Mouse (Mus musculus): ENCODE results near the gene Slc2a4.
A peak's percentile ranks its signal among the peaks of the same experiment; 100 is the strongest.
"Not testable (repeated sequence)": the region's sequence is repeated elsewhere in the genome, so short reads cannot be mapped to it uniquely, and the experiment has no call there.

Gene Slc2a4

GRCm38 (mm10) chr11:69938401-69938979 lies 9.5 kb downstream of the Slc2a4 start:
- DNase-seq, result no peak

- no peak for DNase-seq
Measured at GRCm38 (mm10) chr11:69937834-69938233, 10.2 kb downstream of the Slc2a4 start.

GRCm38 (mm10) chr11:69937385-69937784 lies 10.6 kb downstream of the Slc2a4 start:
- DNase-seq, result no peak

- DNase-seq, result no peak
Measured at GRCm38 (mm10) chr11:69936714-69937347, 11.2 kb downstream of the Slc2a4 start.

- no peak for DNase-seq
Measured at GRCm38 (mm10) chr11:69936156-69936555, 11.8 kb downstream of the Slc2a4 start.

- DNase-seq, result peak; percentile 92
Measured at GRCm38 (mm10) chr11:69935137-69935879, 12.7 kb downstream of the Slc2a4 start, which contains the start of gene Ybx2. Gene Ybx2, plus strand, starts transcription at chr11:69935796.

- DNase-seq, result peak; percentile 9
Measured at GRCm38 (mm10) chr11:69934681-69935080, 13.3 kb downstream of the Slc2a4 start.

GRCm38 (mm10) chr11:69934169-69934568 lies 13.8 kb downstream of the Slc2a4 start:
- DNase-seq, result peak; percentile 96

GRCm38 (mm10) chr11:69933066-69933465 lies 14.9 kb downstream of the Slc2a4 start:
- DNase-seq, result no peak

GRCm38 (mm10) chr11:69932254-69932653 lies 15.7 kb downstream of the Slc2a4 start:
- no peak for DNase-seq

- DNase-seq, result no peak
Measured at GRCm38 (mm10) chr11:69931769-69932168, 16.2 kb downstream of the Slc2a4 start.

- no peak for DNase-seq
Measured at GRCm38 (mm10) chr11:69930967-69931537, 16.9 kb downstream of the Slc2a4 start.

- not testable (repeated sequence) for DNase-seq
Measured at GRCm38 (mm10) chr11:69930176-69930575, 17.8 kb downstream of the Slc2a4 start.

- no peak for DNase-seq
Measured at GRCm38 (mm10) chr11:69929712-69930111, 18.3 kb downstream of the Slc2a4 start.

- no peak for DNase-seq
Measured at GRCm38 (mm10) chr11:69927501-69927900, 20.5 kb downstream of the Slc2a4 start.

- DNase-seq, result no peak
Measured at GRCm38 (mm10) chr11:69922796-69923195, 25.2 kb downstream of the Slc2a4 start.

GRCm38 (mm10) chr11:69922012-69922756 lies 25.8 kb downstream of the Slc2a4 start:
- no peak for DNase-seq

GRCm38 (mm10) chr11:69921114-69922011 lies 26.6 kb downstream of the Slc2a4 start, which contains the start of gene Eif5a:
Gene Eif5a, minus strand, starts transcription at chr11:69921958.
- peak; percentile 100 for DNase-seq

GRCm38 (mm10) chr11:69920266-69921031 lies 27.5 kb downstream of the Slc2a4 start:
- peak; percentile 66 for DNase-seq

- peak; percentile 96 for DNase-seq
Measured at GRCm38 (mm10) chr11:69919661-69920265, 28.2 kb downstream of the Slc2a4 start.

Measured in liver (tissue).